Mouse (Mus musculus) kidney, postnatal 36 days (tissue): ENCODE results near the gene Mme.

Source experiments
- DNase-seq, 2 experiments: peaks; one replicate each; pipeline ENCODE4 v3.0.0; 2021 to 2022; ENCODE audit warnings: mixed read lengths in 2 of 2

The Mme gene

DNA sequence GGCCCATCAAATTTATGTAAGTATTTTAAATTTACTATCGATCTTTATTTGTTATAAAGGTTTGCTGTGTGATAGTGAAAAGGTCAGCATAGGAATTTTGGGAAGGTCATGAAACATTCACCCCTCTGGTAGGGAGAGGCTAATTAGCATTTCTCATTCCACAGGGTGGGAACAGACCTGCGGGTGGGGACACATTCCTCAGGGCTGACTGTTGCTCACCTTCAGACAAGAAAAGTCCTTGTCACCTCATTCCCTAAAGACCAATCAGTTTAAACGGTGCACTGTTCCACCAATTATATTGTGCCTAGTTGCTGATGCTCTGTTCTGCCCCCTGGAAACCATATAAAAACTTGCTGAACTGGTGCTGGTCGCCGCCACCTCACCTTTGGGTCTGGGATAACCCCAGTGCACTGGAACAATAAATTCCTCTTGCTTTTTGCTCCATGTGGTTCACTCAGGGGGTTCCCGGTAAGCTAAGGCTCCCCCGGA, at the start of gene Mme:
Mme (plus strand) TSS at position 439 of the 489 bp plus-strand sequence.
- no peak for DNase-seq

DNA sequence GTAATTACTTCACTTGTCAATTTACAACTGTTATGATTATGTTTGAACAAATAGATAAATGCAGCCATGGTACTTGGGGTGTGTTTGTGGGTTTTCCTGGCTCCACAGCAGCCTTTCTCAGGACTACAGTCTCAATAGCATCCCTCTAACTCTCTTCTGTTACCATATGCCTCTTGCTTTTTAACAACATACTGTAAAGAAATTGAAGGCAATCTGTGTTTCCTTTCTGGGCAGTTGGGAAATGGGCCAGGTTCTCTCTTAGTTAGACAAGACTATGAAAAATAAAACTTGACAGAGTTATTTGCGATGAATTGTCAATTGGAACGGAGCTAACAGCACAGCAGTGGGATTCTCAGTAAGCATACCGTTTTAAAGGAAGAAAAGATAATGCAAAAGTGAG, 44.8 kb upstream of the Mme start:
- DNase-seq: no peak

DNA sequence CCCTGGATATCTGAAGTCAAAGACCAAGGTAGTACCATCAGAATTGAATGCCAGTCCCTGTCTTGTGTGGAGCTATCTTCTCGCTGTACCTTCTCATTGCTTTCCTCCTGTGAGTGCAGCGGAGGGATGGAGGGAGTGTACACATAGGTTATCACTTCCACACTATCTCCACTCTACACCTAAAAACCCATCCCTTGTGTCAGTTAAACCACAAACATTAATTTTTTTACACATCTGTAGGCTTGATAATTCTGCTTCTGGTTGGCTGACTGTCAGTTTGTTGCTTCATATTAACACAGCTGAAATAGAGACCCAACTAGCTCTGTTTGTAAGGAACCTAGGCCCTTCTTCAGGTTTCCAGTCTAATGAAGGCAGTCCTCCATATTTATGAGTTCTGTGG, 43.3 kb upstream of the Mme start:
- no peak for DNase-seq

DNA sequence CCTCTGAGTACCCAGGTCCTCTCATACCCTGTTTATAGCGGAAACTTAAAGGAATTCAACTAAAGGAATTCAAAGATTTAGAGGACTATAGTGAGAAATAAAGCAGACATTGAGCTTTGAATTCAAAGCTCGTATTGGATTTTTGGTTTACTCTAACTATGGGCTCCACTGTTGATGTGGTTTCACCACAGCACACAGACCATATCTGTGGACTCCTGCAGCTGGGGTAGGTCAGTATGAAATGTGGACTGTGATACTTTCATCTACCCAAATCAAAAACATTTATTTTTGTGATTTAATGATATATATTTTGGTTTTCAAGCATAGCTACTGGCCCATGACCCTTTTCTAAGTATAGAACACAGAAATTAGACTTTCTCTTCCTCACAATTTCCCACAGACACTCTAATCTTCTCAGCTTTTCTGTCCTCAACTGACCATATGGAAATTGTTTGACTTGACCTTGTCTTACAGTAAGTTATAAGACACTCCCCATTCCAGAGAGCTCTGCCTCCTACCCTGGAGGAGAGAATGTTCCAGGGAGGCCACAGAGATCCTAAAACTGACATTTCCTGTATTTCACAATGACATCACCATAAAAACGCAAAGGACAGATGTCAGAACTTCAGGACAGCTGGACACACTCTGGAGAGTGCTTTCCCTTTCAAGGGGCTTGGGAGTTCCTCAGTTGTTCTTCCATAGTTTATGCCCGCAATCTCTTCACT, 19.3 kb upstream of the Mme start:
- no peak for DNase-seq

DNA sequence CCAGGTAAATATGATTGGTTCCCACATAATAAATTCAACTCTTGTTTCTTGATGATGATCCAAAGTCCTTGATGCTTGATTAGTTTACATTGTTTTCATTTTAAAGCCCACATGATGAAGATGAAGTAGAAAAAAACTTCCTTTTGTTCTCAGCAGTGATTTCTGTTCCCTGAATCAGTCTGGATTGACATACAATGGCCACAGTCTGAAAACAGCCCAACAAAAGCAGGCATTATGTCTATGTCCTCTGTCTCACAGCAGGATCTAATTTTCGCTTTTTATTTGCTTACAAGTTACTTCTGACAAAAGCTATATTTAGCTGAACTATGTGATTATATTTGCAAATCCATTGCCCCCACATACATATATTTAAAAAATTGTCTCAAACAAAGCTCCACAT, 17.7 kb upstream of the Mme start:
- no peak for DNase-seq

DNA sequence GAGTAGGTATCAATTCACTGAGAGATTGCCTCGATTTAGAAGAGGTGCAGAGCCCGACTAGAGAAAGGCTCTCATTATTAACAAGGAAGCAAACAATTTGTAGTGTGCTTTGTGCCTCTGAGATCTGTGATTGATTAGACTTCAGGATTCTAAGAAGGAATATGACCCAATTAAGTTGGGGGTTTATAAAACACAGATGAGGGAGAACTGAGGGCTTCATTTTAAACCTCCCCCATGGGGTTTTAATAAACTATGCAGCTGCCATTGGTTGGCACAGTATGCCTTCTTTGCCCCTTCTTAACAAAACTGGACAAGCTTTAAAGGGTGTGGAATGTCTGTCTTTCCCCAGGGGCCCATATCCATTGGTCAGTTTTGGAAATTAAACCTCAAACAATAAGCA, 5.4 kb upstream of the Mme start:
- no peak for DNase-seq

DNA sequence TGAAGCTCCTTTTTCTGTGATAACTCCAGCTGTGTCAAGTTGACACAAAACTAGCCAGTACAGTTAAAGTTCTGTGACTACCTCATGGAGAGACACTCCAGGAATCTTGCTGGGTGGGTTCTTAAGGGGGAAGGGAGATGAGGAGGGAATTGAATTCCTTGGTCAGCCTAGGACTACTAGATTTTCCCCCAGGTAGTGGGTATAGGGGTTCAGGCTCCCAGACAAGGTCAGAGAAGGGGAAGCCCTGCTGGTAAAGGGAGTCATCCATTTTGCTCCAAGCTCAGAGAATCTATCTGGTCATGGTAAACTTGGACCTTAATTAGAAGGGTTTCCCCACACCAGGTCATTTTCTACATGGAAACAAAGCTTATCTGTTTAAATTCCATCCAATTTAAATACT, 2.4 kb downstream of the Mme start:
- DNase-seq: no peak

DNA sequence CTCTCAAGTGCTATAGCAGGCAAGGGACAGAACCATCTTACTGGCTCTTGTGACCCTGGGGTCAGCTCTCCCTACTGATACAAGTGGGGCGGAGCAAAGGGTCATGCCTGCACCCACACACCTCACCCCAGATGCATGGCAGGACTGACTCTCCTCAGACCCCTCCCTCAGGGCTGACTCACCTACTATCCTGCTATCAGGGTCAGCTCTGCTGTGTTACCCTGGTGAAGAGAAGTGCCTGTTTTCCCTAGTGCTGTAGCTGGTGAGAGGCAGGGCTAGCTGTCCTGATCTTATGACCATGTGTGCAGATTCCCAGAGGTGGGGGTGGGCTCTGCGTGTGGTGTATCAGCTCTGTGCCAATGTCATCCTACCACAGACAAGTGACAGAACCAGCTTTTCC, 30.8 kb downstream of the Mme start:
- no peak for DNase-seq

DNA sequence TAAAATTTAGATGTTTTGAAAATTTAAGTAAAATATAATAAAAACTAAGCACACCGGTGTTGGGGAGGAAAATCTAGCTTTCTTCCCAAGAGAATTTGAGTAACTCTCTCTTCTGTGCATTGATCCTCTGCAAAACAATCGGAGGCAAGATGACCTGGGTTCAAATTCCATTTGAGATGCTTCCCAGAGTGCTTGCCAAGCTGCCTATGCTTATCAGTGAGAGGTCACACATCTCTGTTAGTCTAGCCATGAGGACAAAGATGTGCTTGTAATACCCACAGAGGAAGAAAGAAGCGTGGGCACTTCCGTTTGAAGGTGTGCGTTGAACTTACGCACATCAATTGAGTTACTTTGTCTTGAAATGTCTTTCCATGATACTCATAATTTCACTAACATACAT, 53.0 kb downstream of the Mme start:
- no peak for DNase-seq

DNA sequence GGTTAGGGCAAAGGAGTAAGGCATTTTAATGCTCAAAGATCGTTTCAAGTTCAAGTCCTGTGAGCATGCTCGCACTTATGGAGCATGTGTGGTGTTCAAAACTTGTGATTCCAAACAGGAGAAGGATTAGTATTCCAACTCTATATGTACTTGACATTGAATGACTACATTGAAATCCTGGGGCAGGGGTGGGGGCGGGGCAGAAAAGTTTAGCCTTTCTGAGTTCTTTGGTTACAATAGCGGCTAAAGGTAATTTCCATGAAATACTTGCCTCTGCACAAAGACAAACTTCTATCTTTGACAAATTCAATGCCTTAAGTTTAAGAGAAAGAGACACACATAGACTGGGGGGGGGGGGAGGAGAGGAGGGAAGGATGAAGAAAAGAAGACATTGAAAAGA, 53.5 kb downstream of the Mme start:
- no peak for DNase-seq

DNA sequence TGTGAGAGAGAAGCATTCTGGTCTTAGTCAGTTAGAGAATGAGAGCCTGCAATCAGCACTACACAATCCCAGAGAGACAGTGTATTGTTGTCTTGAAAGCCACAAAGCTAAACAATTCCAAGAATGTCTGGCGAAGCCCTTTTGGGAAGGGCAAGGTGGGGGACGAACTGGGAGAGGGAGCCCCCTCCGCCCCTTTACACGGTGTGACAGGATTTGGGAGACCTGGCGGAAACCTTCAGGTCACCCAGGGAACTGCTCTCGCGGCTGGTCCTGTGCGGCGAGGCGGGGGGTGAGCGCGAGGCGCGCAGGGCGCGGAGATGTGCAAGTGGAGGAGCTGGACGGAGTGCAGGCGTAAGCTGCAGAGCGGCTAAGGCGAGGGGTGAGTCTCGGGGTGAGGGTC, 53.9 kb downstream of the Mme start:
- peak; percentile 41 to 72 for DNase-seq

DNA sequence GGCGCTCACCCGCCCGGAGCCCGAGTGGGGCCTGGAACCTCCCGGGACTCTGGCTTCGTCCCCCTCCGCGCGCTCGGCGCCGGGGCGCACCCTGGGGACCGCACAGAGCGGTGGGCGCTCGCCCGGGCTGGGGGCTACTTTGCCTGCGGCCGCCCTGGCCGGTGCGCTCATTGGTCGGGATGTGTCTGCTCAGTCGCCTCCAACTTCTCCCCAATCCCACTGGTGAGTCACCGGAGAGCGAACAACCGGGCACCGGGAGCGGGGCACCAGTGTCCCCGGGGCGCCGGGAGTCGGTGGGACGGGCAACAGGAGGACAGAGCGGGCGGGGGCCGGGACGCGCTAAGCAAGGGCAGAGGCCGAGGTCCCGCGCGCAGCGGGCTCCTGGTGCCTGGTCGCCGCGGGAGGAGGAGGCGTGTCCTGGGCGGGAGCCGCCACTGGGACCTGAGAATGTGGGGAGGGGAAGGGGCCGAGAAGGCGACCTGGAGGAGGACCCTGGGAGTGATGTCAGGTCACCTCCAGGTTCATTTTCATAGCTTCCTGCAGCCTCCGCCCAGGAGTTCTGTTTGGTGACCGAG, 54.4 kb downstream of the Mme start:
- DNase-seq: peak; percentile 77 to 85

DNA sequence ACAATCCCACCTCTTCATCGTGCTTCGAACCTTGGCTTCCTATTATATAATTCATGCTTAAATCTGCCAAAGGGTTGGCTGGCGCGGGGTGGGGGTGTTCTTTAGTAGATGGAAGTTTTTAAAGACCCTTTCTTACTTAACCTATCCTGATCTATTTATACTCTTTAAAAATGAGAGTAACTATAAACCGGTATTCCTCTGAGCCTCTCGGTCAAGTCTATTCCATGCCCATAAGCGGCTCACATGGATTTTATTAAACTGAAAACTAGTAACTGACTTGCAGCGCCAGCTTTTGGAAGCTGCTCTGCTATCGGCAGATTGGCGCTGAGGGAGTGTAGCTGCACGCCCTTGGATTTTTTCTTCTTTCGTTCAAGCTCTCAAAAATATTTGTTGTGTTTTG, 55.1 kb downstream of the Mme start:
- DNase-seq: peak; percentile 6 to 39

DNA sequence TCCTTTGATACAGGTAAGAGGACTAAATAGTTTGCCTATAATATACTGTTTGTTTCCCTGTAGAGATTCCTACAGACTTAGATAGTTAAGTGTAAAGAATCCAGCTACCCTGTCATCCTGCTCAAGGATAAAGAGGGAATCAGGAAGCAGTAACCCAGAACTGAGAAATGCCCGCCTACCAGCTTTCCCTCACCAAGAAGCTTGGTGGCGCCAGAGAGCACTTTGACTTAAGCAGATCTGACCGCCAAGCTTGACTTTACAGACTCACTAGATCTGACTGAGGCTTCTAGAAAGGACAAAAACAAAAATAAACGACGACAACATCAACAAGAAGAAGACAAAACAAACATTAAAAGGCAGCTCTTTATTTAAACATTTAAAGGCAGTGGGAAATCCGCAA, 56.5 kb downstream of the Mme start:
- peak; percentile 85 to 88 for DNase-seq

DNA sequence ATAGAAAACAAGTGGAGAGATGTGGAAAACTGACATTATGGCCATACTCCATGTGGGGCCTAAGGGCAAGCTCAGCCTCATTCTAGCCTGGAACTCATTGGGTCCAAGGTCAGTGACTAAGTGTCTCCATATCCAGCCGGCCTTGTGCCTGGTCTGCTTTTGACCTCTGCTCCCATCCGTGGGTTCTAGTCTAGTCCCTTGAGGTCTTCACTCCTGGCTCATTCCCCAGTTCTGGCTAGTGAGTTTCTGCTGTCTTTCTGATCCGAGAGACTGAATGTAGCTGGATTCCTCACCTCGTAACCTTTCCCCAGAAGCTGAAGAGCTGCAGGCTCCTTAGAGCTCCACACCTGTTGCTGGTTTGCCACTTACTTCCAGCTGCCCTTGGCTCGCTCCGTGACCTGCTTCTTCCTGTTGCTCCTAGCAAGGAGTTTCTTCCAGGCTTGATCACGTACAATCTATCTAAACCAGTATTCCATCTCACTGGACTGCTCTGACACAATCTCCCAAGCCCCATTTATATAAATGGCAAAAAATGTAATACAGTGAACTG, 73.9 kb downstream of the Mme start:
- peak in 1 of 2 experiments; percentile 11 for DNase-seq

DNA sequence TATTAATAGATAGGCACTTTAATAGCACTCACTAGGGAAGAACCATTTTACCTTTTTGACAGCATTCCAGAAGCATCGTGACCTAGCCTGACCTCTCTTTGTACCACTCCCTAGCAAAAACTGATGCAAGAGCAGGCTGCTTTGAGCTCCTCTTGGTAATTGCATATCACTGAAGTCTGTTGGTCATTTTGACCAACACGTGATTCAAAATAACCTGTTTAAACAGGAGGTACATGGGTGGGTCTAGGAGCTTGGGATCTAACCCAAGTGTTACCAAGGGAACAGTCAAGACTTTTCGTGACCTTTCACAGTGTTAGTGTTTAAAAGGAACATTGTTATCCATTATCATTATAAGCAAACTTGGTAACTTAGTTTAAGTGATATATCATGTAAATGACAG, 76.2 kb downstream of the Mme start:
- no peak for DNase-seq

DNA sequence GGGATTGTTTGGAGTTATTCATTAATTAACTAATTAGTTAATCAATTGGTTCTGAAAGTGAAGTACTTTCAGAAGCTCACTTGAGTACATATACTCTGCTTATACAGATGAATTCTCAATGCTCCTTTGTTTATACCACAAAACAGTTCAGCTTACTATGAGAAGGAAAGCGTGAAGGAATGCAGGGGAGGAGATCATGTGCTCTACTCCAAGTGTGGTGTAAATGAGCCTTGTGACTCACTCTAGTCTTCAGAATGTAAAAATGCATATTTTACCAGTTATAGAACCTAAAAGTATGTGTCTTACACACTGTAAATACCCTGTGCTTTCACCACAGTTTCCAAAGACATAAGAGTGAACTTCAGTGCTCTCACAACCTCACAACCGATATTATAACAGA, 84.3 kb downstream of the Mme start:
- peak in 1 of 2 experiments; percentile 32 for DNase-seq

DNA sequence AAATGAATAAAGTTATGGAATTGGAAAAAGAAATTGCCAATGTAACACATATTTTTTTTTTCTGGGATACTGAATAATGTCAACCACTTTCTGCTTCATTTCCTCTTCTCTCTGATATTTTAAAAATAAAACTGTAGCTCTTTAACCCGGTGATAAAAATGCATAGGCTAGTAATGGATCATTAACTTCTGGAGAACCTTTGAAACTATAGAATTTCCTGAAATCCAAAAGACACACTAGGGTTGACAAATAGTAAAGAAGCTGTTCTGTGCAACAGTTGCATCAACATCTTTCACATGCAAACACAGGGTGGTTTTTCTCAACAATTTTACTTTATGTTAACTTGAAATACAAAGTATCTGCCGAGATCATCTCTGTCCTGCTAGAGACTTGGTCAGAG, 98.8 kb downstream of the Mme start:
- no peak for DNase-seq

DNA sequence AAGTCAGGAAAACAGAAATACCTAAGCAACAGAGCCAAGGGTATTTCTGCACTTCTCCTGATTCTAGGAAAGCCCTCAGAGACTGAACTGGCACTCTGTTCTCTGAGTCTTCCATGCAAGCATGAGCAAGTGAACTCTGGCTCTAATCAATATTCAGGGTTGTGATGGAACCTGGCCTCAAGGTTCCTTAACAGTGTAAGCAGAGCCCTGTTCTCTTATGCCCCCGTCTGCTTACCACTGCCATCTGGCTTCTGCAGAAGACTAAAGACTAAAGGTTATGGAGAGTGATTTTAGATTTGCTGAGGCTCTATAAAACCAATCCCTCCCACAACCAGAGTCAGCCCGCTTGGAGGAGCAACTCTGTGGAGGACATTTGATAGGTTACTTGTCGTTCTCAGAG, 99.2 kb downstream of the Mme start:
- peak; percentile 30 to 54 for DNase-seq

DNA sequence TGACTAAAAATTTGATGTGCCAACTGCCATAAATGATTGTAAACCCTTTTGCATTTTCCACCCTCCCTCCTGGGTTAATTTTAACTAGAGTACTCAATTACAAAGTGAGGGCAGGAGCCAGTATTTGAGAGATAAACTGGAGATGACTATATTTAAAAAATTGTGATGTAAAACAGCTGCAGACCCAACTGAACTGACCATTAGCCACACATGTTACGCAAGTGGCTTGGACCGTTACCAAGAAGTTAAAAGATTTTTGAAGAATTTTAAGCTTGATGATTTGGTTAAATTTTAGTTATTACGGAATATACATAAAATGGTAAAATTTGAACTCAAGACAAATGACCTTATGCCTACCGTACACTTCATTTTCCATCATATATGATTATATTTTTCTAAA, 100.1 kb downstream of the Mme start:
- peak in 1 of 2 experiments; percentile 2 for DNase-seq

DNA sequence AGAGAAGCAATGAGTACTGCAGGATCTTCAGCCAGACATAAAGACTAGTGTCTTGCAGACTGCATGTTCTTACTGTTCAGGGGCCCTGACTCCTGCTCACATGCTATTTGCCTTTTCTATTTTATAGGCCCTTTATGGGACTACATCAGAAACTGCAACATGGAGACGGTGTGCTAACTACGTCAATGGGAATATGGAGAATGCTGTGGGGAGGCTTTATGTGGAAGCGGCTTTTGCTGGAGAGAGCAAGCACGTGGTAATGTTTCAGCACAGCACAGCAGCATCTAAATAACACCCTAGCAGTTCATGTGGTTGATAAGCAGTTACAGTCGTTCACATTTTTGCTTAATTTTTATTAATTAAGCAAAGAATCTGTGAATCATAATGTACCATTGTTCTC, 103.7 kb downstream of the Mme start:
- no peak for DNase-seq

DNA sequence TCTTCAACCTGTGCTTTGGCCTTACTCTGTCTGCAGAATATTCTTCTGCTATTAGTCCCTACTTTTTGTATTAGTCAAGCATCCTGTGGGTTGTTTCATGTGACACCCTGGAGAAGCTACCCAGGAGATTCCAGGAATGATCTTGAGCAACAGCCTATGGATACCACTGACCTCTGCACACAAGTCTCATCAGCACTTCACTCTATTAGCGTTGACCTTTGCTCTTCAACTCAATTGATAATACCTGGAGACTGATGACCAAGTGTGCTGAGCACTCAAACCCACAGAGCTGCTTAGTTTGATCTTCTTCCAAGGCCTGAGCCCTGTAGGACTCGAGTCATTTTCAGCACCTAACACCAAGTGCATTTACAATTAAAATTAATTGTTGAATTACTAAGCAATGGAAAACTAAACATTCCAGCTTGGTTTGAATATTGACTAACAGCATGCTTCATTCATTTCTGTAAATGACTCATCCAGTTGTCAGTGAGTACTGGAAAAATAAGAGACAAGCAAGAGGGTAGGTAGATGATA, 107.6 kb downstream of the Mme start:
- peak in 1 of 2 experiments; percentile 5 for DNase-seq

DNA sequence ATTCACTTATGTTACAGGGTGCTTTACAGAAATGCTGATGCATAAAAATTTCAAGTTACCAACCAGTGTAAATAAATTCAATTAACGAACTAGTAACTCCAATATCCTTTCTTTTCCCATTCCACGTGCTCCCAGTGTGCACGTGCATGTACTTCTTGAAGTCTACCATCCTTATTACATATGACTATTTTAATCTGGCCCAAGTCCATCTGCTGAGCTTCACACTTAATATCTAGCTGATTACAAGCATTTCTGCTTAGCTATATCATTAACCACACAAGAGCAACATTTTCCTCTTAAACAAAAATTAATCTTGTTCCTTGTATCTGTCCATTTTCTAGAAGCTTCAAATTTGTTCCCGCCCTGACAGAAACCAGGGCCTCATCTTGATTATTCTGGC, 108.9 kb downstream of the Mme start:
- DNase-seq: no peak

DNA sequence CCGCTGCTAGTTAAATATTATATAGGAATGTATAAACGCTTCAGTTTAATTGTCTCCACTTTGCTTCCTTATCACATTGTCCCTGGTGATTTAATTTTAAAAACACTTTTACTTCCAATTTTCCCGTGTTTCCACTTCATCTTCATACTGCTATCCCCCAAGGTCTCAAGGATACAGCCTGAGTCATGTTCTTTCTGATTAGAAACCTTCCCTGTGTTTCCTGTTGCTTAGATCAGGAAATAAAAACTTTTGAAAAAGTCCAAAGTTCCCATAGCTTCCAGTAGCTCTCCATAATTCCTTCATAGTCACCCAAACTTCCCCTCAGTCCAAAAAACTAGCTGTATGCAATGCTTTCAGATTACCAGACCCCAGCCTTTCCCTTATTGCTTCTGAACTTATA, 109.4 kb downstream of the Mme start:
- no peak for DNase-seq
